Mouse (Mus musculus): ENCODE results near the gene Cdh23.

GRCm38 (mm10) chr10:60292209-60292608 is 404.1 kb downstream of the Cdh23 start:
- no peak for TF ChIP-seq GATA1 (IDR thresholded peaks at IDR 0.05; ENCODE audit: borderline replicate concordance, low read length)
- no peak for TF ChIP-seq FLI1 (IDR thresholded peaks at IDR 0.05; ENCODE audit: low read length)
